In the genomic region with DNA sequence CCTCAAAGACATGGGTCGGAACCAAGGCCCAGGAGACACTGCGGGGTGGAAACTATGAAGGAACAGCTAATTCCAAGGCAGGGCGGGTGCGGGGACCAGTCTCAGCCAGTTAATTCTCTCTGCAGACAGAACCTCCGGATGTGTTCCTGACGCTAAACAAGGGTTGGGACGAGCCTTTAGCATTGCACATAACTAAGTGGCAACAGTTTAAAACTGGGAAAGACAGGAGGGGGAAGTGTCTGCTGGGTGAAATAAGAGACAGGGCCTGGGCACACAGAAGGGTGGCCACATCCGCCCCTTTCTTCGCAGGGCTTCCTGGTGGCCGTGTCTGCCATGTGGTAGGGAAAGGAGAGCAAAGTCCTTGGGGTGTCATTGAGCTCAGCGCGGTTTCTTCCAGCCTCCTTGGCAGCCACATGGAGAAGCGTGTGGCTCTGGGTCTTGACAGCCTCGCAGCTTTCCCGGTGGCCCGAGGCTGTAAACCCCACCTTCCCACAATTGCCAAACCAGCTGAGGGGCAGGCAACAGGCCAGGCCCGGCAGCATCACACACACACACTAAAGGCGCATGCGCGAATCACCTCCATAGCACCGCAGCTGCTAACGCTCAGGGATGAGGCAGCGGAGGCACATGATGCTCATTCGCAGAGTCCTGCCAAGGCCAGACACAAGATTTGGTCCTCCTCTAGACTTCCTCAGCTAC, we compare ENCODE assay signal across 9 mouse cellular contexts.
DNase-seq lines count a peak whose midpoint lies in the region; ATAC-seq and TF ChIP-seq lines count a peak whose summit lies in the region.
"Had no signal": no experiment of that assay in that cellular context is flagged by ENCODE, and none has a peak within 500 bp of the region (broad histone marks: within the 10 kb centered on the region; RNA-seq: fewer than 3 reads in every experiment).

No protein-coding gene starts in this region.

- WGBS in cerebellum, adult 2 months = 22% methylated on average over 24 of the region's 24 CpGs
- WGBS in limb, embryonic 14.5 days = 16% methylated on average over 24 of the region's 24 CpGs

- no peaks in the 10 kb centered on the region; the same call in 1 of the 2 replicates for H3K4me1 ChIP-seq in cerebellum, adult 2 months (ENCODE audit: control insufficient read depth, insufficient read depth, low read length)
- H3K4me1 ChIP-seq in limb, embryonic 14.5 days (ENCODE audit: control insufficient read depth, insufficient read depth, low read length) = peaks cover 43% of the 10 kb centered on the region

- no peaks in the 10 kb centered on the region for H3K36me3 ChIP-seq in limb, embryonic 14.5 days (ENCODE audit: control insufficient read depth, insufficient read depth, low read length)
- no peaks in the 10 kb centered on the region for H3K36me3 ChIP-seq in splenic B cell, adult 2 months (ENCODE audit: control insufficient read depth, insufficient read depth, low read length, poor library complexity, severe bottlenecking)
- H3K36me3 ChIP-seq: liver, embryonic 13.5 days had no signal

- peak; percentile 53 for ATAC-seq in CD4-positive, CD25-positive, alpha-beta regulatory T cell, adult 4 months
- ATAC-seq in limb, embryonic 14.5 days (ENCODE audit: low FRiP score, low read depth) = peak; percentile 84

- no peak for TF ChIP-seq CTCF in cerebellum, adult 2 months (IDR thresholded peaks at IDR 0.05; ENCODE audit: borderline replicate concordance, insufficient read depth, low read depth, low read length)

- no peaks in the 10 kb centered on the region for H3K9me3 ChIP-seq in limb, embryonic 14.5 days (ENCODE audit: control insufficient read depth, low read length)
- H3K9me3 ChIP-seq: liver, embryonic 13.5 days had no signal

- H3K27me3 ChIP-seq in cerebellum, adult 2 months (ENCODE audit: control insufficient read depth, insufficient read depth, low read length) = no peaks in the 10 kb centered on the region
- no peaks in the 10 kb centered on the region for H3K27me3 ChIP-seq in limb, embryonic 14.5 days (ENCODE audit: control insufficient read depth, insufficient read depth, low read length)
- no peaks in the 10 kb centered on the region for H3K27me3 ChIP-seq in splenic B cell, adult 2 months (ENCODE audit: control insufficient read depth, insufficient read depth, low read length, poor library complexity, severe bottlenecking)
- H3K27me3 ChIP-seq: liver, embryonic 13.5 days had no signal

- H3K27ac ChIP-seq in cerebellum, adult 2 months (ENCODE audit: insufficient read depth, low read length) = no peak overlapping the region
- peak overlapping the region; percentile 79 for H3K27ac ChIP-seq in limb, embryonic 14.5 days (replicated peaks; ENCODE audit: low read depth, low read length)
- H3K27ac ChIP-seq: liver, embryonic 13.5 days had no signal

- peak overlapping the region; percentile 37 for H3K4me3 ChIP-seq in cerebellum, adult 2 months (replicated peaks; ENCODE audit: insufficient read depth, low read depth, low read length)
- no peak overlapping the region for H3K4me3 ChIP-seq in limb, embryonic 14.5 days (replicated peaks; ENCODE audit: low read length)
- H3K4me3 ChIP-seq: liver, embryonic 13.5 days had no signal

- peak; percentile 30 for DNase-seq in kidney, adult 9 months
- no peak for DNase-seq in kidney, adult 18-20 months
- DNase-seq in cerebellum, adult 2 months = peak; percentile 53 to 59
- peak; percentile 66 for DNase-seq in heart, adult 8-10 months (ENCODE audit: low spot score)
- DNase-seq in limb, embryonic 14.5 days (ENCODE audit: low spot score) = peak; percentile 95
- peak; percentile 29 for DNase-seq in splenic B cell, adult 2 months (ENCODE audit: low read depth, low spot score)
- no peak for DNase-seq in adrenal gland, adult 8-10 months
- DNase-seq: liver, embryonic 13.5 days had no signal

- no peak overlapping the region for H3K9ac ChIP-seq in limb, embryonic 14.5 days (ENCODE audit: low read depth, low read length, severe bottlenecking)
- H3K9ac ChIP-seq: liver, embryonic 13.5 days had no signal

- TF ChIP-seq POLR2A in cerebellum, adult 2 months (IDR thresholded peaks at IDR 0.05; ENCODE audit: borderline replicate concordance, insufficient read depth, low read length) = no peak
- no peak for TF ChIP-seq POLR2A in limb, embryonic 14.5 days (IDR thresholded peaks at IDR 0.05; ENCODE audit: borderline replicate concordance, extremely low read depth, insufficient read depth, insufficient read length)

- peak overlapping the region; percentile 38 for H3K4me2 ChIP-seq in limb, embryonic 14.5 days (replicated peaks; ENCODE audit: low read depth, low read length, severe bottlenecking)
- H3K4me2 ChIP-seq: liver, embryonic 13.5 days had no signal

Comparison
In these comparisons a context has a peak if more than half of its experiments do, and no peak if none do; other contexts are left out.
1. DNase-seq: peak in kidney, adult 9 months (single experiment), cerebellum, adult 2 months (2 of 2), heart, adult 8-10 months (single experiment), limb, embryonic 14.5 days (single experiment) and splenic B cell, adult 2 months (single experiment); none in kidney, adult 18-20 months (single experiment) and adrenal gland, adult 8-10 months (single experiment).